Mouse (Mus musculus) hematopoietic stem cell, adult 5-6 weeks (primary cell): ENCODE data around the gene Itga2b. TPM values are rescaled to one million over a fixed set of nuclear protein-coding genes. Genes with fewer than 3 reads are reported as not detected.

ENCODE experiments used
- ATAC-seq, 2 experiments: fragments of 125-278 bp in 1 of 2; replicated peaks in 1 of 2; 2 replicates each; pipeline ENCODE4 v1.8.0; 2016 to 2017; ENCODE audit warnings: inconsistent platforms in 2 of 2, mild to moderate bottlenecking in 2 of 2, moderate number of reproducible peaks in 2 of 2, low read depth in 1 of 2, moderate TSS enrichment in 1 of 2; ENCODE audit not compliant: low FRiP score in 2 of 2, poor library complexity in 2 of 2, severe bottlenecking in 2 of 2, insufficient read depth in 1 of 2, low TSS enrichment in 1 of 2
- total RNA-seq: library from RNA; stranded (forward); fragments of 172-1452, 232-1000 nt; gene quantifications from 2 replicates; pipeline ENCODE4 v1.2.3, GENCODE M21; 2017

The Itga2b gene
- total RNA-seq, 1 experiment from 2014 or later = 44.3 TPM

DNA sequence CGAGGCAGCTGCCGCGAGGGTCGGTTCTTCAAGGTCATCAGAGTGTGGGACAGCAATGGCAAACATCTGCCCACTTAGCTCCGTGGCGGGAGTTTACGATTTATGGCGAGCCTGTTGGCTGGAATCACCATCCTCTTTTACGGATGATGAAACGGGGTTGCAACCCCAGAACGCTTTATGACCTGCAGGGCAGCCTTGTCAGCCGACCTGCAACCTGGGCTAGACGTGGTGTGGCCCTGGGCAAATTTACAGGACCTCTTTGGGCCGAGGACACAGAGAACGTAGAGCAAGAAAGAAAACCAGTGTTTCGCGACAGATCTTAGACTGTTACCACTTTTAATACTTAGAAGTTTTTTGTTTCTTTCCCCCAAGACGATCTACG, 62.1 kb downstream of the Itga2b start, which contains the start of gene Slc25a39:
TSS of gene Slc25a39 (minus strand) at position 113 of the 382 bp plus-strand sequence.
- ATAC-seq = 0 out of 4 replicates have a peak, but pooled peaks of 1 of the 2 experiments have one; percentile 3

DNA sequence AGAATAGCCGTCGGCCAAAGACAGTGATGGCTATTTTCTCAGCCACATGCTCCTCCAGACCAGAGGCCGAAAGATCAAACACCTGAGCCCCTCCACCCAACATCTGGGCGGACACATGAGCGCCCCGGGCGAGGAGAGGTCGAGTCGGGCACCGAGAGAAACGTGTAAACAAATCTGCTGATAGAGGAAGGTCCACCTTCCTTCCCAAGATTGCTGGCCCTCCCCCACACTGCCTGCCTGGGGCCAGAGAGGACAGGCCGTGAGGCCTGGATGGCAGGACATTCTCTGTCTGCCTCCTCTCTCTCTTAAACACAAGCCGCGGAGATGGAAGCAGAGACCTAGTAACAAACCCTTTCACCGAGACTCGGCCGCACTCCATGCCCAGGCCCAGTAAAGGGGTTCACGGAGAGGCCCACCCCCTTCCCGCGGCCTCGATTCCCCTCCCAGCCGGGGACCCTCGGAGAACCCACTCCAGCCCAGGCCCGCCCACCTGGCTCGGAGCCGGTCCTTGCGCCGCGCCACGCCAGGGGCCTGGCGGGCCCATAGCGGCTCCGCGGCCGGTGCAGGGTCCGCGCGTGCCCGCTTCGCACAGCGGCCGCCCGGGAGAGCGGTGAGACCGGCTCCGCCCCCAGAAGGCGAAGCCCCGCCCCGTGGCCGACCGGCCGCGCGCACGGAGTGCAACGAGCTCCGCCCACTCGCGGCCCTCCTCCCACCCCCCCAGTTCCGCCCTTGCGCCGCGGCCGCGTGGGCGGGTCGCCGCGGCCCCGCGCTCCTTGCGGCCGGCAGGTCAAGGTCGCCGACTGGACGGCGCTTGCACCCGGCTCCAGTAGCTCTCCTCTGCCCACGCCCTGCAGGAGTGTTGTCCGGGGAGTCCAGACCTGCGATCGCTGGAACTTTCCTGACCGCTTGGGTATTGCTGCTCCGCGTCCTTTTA, 62.8 kb downstream of the Itga2b start:
- peak in 1 of 2 experiments; percentile 52; a peak in 3 of 4 replicates for ATAC-seq

DNA sequence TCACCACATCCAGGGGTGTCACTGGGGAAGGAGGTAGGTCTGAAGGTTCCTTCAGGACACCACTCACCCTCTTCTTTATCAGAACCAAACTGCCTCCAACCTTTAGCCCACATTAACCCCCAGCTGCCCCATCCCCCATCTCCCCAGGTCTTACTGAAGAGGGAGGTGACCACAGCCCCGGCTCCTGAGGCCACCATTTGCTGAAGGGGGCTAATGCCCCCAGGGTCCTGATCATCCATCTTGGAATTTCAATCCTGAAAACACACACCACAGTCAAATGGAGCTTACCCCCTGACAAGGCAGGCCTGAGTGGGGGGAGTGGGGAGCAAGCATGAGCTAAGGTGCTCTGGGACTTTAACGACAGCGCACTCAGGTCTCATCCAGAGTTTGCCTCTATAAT, 63.5 kb downstream of the Itga2b start:
- no peak for ATAC-seq

- no peak for ATAC-seq
Measured at GRCm38 (mm10) chr11:102405544-102406285, 64.2 kb downstream of the Itga2b start.

- ATAC-seq = no peak
Measured at GRCm38 (mm10) chr11:102404161-102405010, 65.5 kb downstream of the Itga2b start.

GRCm38 (mm10) chr11:102403657-102404056, 66.3 kb downstream of the Itga2b start:
- ATAC-seq = no peak

Other genes with a start within 250 kb of the Itga2b start
- gene Hdac5, start 240.0 kb downstream of the Itga2b start, total RNA-seq = 13.2 and 25.3 TPM in 2 replicates
- gene BC030867, start 221.2 kb downstream of the Itga2b start, total RNA-seq = 3.6 and 4.9 TPM in 2 replicates
- 1.3 TPM in 1 of 2 replicates, not detected in the other for gene Asb16, start 201.4 kb downstream of the Itga2b start, total RNA-seq
- gene Tmub2, start 185.2 kb downstream of the Itga2b start, total RNA-seq = 23.1 and 32.1 TPM in 2 replicates
- gene Atxn7l3, start 173.5 kb downstream of the Itga2b start, total RNA-seq = 24.4 and 26.5 TPM in 2 replicates
- gene Ubtf, start 150.4 kb downstream of the Itga2b start, total RNA-seq = 166 and 196 TPM in 2 replicates
- 3.7 and 9.8 TPM in 2 replicates for gene Slc4a1, start 103.9 kb downstream of the Itga2b start, total RNA-seq
- 1.5 and 5.6 TPM in 2 replicates for gene Rundc3a, start 76.7 kb downstream of the Itga2b start, total RNA-seq
- gene Slc25a39, start 62.2 kb downstream of the Itga2b start, total RNA-seq = 24.3 and 28.5 TPM in 2 replicates
- gene Grn, start 39.8 kb downstream of the Itga2b start, total RNA-seq = 28.1 and 35.6 TPM in 2 replicates
- gene Fam171a2, start 22.4 kb downstream of the Itga2b start, total RNA-seq = 8.1 and 13.5 TPM in 2 replicates
- gene Gpatch8, start 86.3 kb upstream of the Itga2b start, total RNA-seq = 30.8 and 38.6 TPM in 2 replicates
- gene Gm11627, start 109.3 kb upstream of the Itga2b start, total RNA-seq = not detected in 2 replicates
- gene Fzd2, start 134.3 kb upstream of the Itga2b start, total RNA-seq = 0.19 TPM in 1 of 2 replicates, not detected in the other
- not detected in 2 replicates for gene Meioc, start 193.6 kb upstream of the Itga2b start, total RNA-seq
- 46.5 and 51.1 TPM in 2 replicates for gene Ccdc43, start 227.7 kb upstream of the Itga2b start, total RNA-seq